Comparison of ENCODE assay signal across 27 mouse cellular contexts in the genomic region with DNA sequence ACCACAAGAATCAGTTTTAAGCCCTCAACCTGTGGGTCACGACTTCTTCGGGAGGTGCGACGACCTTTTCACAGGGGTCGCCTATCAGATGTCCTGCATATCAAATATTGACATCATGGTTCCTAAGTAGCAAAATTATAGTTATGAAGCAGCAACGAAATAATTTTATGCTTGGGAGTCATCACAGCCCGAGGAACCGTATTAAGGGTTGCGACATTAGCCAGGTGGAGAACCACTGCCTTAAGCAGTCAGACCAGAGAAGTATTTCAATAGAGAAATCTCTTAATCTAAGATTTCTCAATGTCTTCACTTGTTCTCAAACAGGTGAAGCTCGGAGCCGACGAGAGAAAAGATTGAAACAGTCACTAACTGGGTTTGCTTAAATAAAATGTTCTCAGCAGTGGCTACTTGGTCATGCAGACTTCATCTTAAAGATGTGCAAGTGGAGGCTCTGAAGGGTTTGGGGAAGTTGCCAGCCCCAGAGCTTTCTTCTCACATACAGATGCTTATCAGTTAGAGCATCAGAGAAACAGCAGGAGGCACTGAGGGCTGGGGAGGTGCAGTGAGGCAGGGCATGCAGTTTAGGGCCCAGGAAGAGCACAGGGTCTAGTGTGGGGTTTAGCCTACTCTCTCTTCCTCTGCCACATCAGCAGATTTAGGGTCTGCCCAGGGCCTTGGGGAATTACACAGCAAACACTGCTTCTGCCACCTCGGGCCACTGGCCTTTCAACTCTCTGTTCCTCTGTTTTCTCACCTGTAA.
DNase-seq lines count a peak whose midpoint lies in the region; ATAC-seq lines count a peak whose summit lies in the region.
"Had no signal": no experiment of that assay in that cellular context is flagged by ENCODE, and none has a peak within 500 bp of the region (broad histone marks: within the 10 kb centered on the region; RNA-seq: fewer than 3 reads in every experiment).

No protein-coding gene starts in this region.

- H3K9me3 ChIP-seq in midbrain, embryonic 14.5 days (ENCODE audit: control insufficient read depth, low read length), result no peaks in the 10 kb centered on the region
- H3K9me3 ChIP-seq: limb, embryonic 12.5 days; liver, embryonic 15.5 days; neural tube, embryonic 13.5 days had no signal

- peak; percentile 4 for DNase-seq in CD4-positive, CD25-positive, alpha-beta regulatory T cell, adult 2 months (ENCODE audit: low read depth, low spot score)
- peak; percentile 91 for DNase-seq in A20 (ENCODE audit: low read depth, low spot score)
- DNase-seq in thymus, postnatal 14 days, result peak; percentile 50
- DNase-seq in c-Kit-positive CD71-positive TER-119-positive erythroid progenitor cells, embryonic 14.5 days (ENCODE audit: low spot score), result no peak
- no peak for DNase-seq in right cerebral cortex, adult 18-20 months
- no peak for DNase-seq in midbrain, embryonic 14.5 days
- DNase-seq: adrenal gland, adult 2 months; adrenal gland, postnatal 36 days; cerebellum, adult 8-10 months; cerebellum, postnatal 25 days; gastrocnemius, postnatal 14 days; heart, postnatal 4 days; kidney, adult 8-10 months; lung, embryonic 14.5 days; retina, postnatal 1 day; right cerebral cortex, postnatal 25 days had no signal

- H3K4me2 ChIP-seq in midbrain, embryonic 14.5 days (ENCODE audit: low read length), result no peak overlapping the region
- H3K4me2 ChIP-seq: heart, embryonic 11.5 days; hindbrain, embryonic 13.5 days; limb, embryonic 12.5 days; liver, embryonic 15.5 days; lung, embryonic 14.5 days; midbrain, embryonic 11.5 days; neural tube, embryonic 13.5 days had no signal

- H3K9ac ChIP-seq in midbrain, embryonic 14.5 days (replicated peaks; ENCODE audit: low read length), result no peak overlapping the region
- H3K9ac ChIP-seq: hindbrain, embryonic 13.5 days; limb, embryonic 12.5 days; liver, embryonic 15.5 days; lung, embryonic 14.5 days; neural tube, embryonic 13.5 days had no signal

- 84% methylated on average over 13 of the region's 13 CpGs for WGBS in midbrain, embryonic 14.5 days

- H3K4me1 ChIP-seq in midbrain, embryonic 14.5 days (ENCODE audit: control insufficient read depth, insufficient read depth, low read length), result 0 out of 2 replicates have a peak, but pooled peaks cover 3% of the 10 kb centered on the region
- H3K4me1 ChIP-seq: liver, embryonic 15.5 days had no signal

- ATAC-seq in CD4-positive, CD25-positive, alpha-beta regulatory T cell, adult 4 months, result no peak
- ATAC-seq in neutrophil, adult 5-6 weeks (ENCODE audit: extremely low read depth, insufficient number of reproducible peaks, low FRiP score, poor library complexity, severe bottlenecking), result peak; percentile 31; the same call in 1 of the 2 replicates
- no peak for ATAC-seq in midbrain, embryonic 14.5 days (ENCODE audit: low FRiP score, low TSS enrichment)
- ATAC-seq: activated CD4-positive, CD25-positive, alpha-beta regulatory T cell, adult 4 months; forebrain, embryonic 14.5 days; intestine, embryonic 16.5 days had no signal

- H3K27ac ChIP-seq in midbrain, embryonic 14.5 days (replicated peaks; ENCODE audit: low read depth, low read length), result no peak overlapping the region
- H3K27ac ChIP-seq: hindbrain, embryonic 13.5 days; limb, embryonic 12.5 days; liver, embryonic 15.5 days; neural tube, embryonic 13.5 days had no signal

- H3K27me3 ChIP-seq in midbrain, embryonic 14.5 days (ENCODE audit: control insufficient read depth, insufficient read depth, low read length), result no peaks in the 10 kb centered on the region
- H3K27me3 ChIP-seq: hindbrain, embryonic 13.5 days; limb, embryonic 12.5 days; liver, embryonic 15.5 days; neural tube, embryonic 13.5 days had no signal

- H3K36me3 ChIP-seq in midbrain, embryonic 14.5 days (ENCODE audit: control insufficient read depth, insufficient read depth, low read length), result no peaks in the 10 kb centered on the region
- H3K36me3 ChIP-seq: hindbrain, embryonic 13.5 days; limb, embryonic 12.5 days; liver, embryonic 15.5 days; neural tube, embryonic 13.5 days had no signal

- H3K4me3 ChIP-seq in midbrain, embryonic 14.5 days (replicated peaks; ENCODE audit: low read depth, low read length), result no peak overlapping the region
- H3K4me3 ChIP-seq: hindbrain, embryonic 13.5 days; limb, embryonic 12.5 days; liver, embryonic 15.5 days; neural tube, embryonic 13.5 days had no signal

Comparison
In these comparisons a context has a peak if more than half of its experiments do, and no peak if none do; other contexts are left out.
1. DNase-seq: peak in CD4-positive, CD25-positive, alpha-beta regulatory T cell, adult 2 months (single experiment), A20 (single experiment) and thymus, postnatal 14 days (single experiment); none in c-Kit-positive CD71-positive TER-119-positive erythroid progenitor cells, embryonic 14.5 days (single experiment), right cerebral cortex, adult 18-20 months (single experiment) and midbrain, embryonic 14.5 days (single experiment).